Mouse (Mus musculus) liver, embryonic 16.5 days (tissue): ENCODE results near the gene Elf2. TPM values are rescaled to one million over a fixed set of nuclear protein-coding genes. Genes with fewer than 3 reads are reported as not detected.
A peak's percentile ranks its signal among the peaks of the same experiment; 100 is the strongest.

Experiments
- ATAC-seq: fragments of 200-750 bp; cut with Nextera tagmentation; 2 replicates; pipeline ENCODE4 v1.8.0; 2017; ENCODE audit warnings: low read depth, mild to moderate bottlenecking, moderate number of reproducible peaks, moderate library complexity
- H3K27ac ChIP-seq: fragments of 300-500 bp; sonication (generic); 2 replicates; pipeline ENCODE4 v1.5.1; 2014; ENCODE audit warnings: mild to moderate bottlenecking, low read length
- H3K27me3 ChIP-seq: fragments of 300-500 bp; sonication (generic); 2 replicates; pipeline ENCODE4 v1.6.1; 2014; ENCODE audit warnings: low read depth, low read length, mixed read lengths; ENCODE audit not compliant: control insufficient read depth, insufficient read depth
- H3K36me3 ChIP-seq: fragments of 300-500 bp; sonication (generic); 2 replicates; pipeline ENCODE4 v1.6.1; 2014; ENCODE audit warnings: mild to moderate bottlenecking; ENCODE audit not compliant: control insufficient read depth, insufficient read depth
- H3K4me1 ChIP-seq: fragments of 300-500 bp; sonication (generic); 2 replicates; pipeline ENCODE4 v1.6.1; 2014; ENCODE audit warnings: low read depth, low read length, mixed read lengths; ENCODE audit not compliant: control insufficient read depth
- H3K4me2 ChIP-seq: fragments of 300-500 bp; sonication (generic); 2 replicates; pipeline ENCODE4 v1.6.1; 2014; ENCODE audit warnings: low read depth, low read length, mixed read lengths
- H3K4me3 ChIP-seq: fragments of 300-500 bp; sonication (generic); 2 replicates; pipeline ENCODE4 v1.5.1; 2014; ENCODE audit warnings: low read depth, mild to moderate bottlenecking, low read length
- H3K9ac ChIP-seq: fragments of 300-500 bp; sonication (generic); 2 replicates; pipeline ENCODE4 v1.6.1; 2014; ENCODE audit warnings: low read depth, low read length
- H3K9me3 ChIP-seq: fragments of 300-500 bp; sonication (generic); replicated peaks from 2 replicates; pipeline ENCODE4 v1.6.1; 2016; ENCODE audit warnings: low read length; ENCODE audit not compliant: control insufficient read depth
- WGBS: fragments of 180-500 bp; shearing (Covaris S2); extraction: QIAGEN DNeasy Blood & Tissue Kit; methylation state at CpG from one replicate; pipeline ENCODE4 v1.1.7; 2014; ENCODE audit not compliant: insufficient replicate concordance; 5-methylcytosine and 5-hydroxymethylcytosine counted together
- polyA plus RNA-seq: library from polyadenylated mRNA; unstranded; fragments of >200 nt; fragmentation: Nextera tagmentation; extraction: Ambion mirVana; gene quantifications from 2 replicates; pipeline ENCODE4 v1.2.1, GENCODE M21; 2015

Gene Elf2
- polyA plus RNA-seq, 1 experiment from 2014 or later: 19.0 TPM

DNA sequence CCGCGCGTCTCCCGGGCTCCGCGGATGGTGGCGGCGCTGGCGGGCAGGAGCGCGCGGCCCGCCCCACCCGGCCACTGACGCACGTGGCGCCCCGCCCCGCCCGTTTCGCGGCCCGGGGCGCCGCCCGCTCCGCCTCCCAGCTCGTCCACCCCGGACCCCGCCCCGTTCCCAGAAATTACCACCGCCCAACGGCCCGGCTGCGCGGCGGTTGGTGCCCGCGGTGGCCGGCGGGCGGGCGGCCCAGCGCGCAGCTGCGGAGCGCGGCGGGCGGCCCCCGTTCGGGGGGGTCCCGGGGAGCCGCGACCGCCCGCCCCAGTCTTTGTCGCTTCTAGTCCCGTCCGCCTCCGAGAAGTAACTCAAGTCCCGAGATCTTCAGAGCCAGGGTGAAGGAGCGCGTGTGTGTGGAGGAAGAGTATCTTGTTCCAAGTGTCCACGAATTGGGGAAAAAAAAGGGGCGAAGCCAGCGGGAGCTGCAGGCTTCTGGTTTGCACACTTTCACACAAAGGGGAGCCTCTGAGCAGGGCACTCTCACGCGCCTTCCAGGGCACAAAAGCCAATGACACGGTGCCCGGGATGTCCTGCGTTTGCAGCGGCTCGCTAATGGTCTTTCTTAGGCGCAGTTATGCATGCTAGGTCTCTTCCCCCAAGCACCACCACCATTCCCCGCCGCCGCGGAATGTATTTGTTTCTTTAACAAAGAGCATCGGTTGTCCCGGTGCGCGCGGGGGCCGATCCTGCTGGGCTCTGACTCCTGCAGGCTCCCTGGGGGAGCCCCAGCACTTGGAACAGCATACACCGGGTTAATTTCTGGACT, 1.0 kb upstream of the Elf2 start:
- H3K4me3 ChIP-seq: peak overlapping the region; percentile 99
- H3K9ac ChIP-seq: peak overlapping the region; percentile 99
- peak; percentile 82 for ATAC-seq
- no peaks in the 10 kb centered on the region for H3K27me3 ChIP-seq
- no peaks in the 10 kb centered on the region for H3K36me3 ChIP-seq
- H3K4me2 ChIP-seq: peak overlapping the region; percentile 100
- WGBS: under 1% methylated on average over 60 of the region's 86 CpGs
- H3K9me3 ChIP-seq: no peaks in the 10 kb centered on the region
- peaks cover 20% of the 10 kb centered on the region for H3K4me1 ChIP-seq
- H3K27ac ChIP-seq: peak overlapping the region; percentile 99

DNA sequence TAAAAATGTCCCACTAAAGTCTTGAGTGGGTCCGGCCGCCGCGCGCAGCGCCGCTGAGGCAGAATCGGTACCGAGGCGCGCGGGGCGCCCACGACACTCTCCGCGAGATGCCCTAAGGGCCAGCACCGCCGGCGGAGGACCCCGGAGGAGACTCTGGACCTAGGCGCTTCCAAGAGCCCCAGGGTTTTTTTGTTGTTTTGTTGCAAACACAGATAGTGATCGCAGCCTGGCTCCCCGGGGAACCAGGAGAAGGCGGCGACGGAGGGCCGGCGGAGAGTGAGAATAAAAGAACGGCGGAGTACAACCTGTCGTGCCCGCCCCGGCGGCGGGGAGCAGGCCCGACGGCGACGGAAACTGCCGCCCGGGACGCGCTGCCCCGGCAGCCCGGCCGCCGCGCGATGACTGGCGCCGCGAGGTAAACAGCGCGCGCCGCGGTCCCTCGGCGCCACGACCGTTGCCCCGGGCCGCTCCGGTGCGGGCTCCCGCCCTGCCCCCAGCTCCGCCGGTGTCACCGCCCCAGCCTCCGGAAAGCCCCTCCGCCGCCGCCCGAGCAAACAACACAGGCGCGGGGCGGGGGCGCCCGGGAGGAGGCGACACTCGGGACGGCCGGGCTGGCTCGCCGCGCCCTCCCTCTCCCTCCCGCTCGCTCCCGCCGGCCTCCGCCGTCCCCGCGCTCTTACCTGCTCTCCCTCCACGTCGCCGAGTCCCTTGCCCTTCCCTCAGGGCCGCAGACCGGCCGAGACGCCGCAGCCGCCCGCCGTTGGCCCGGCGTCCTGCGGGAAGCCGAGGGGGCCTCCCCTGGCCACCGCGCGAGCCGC, 520 bp downstream of the Elf2 start:
- ATAC-seq: peak; percentile 31
- no peaks in the 10 kb centered on the region for H3K27me3 ChIP-seq
- H3K9me3 ChIP-seq: no peaks in the 10 kb centered on the region
- peak overlapping the region; percentile 100 for H3K4me2 ChIP-seq
- H3K9ac ChIP-seq: peak overlapping the region; percentile 99
- H3K4me1 ChIP-seq: peaks cover 32% of the 10 kb centered on the region
- peak overlapping the region; percentile 99 for H3K27ac ChIP-seq
- no peaks in the 10 kb centered on the region for H3K36me3 ChIP-seq
- under 1% methylated on average over 87 of the region's 113 CpGs for WGBS
- peak overlapping the region; percentile 99 for H3K4me3 ChIP-seq

DNA sequence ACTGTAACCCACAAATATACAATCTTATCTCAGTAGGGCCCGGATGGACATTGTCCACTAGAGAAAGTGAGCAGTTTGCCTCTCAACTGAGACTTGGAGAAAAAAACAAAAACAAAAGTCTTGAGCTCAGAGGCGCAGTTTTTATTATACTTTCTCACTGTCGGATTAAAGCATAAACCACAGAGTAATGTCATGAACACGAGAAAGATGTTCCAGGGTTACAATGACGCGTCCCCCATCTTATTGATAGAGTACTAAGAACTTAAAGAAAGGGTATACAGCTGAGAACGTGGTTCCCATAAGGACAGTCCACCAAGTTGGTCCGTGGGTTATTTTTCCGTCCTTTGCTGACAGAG, 1.1 kb downstream of the Elf2 start:
- peak overlapping the region; percentile 99 for H3K27ac ChIP-seq
- peak overlapping the region; percentile 99 for H3K4me3 ChIP-seq
- no peaks in the 10 kb centered on the region for H3K9me3 ChIP-seq
- H3K9ac ChIP-seq: peak overlapping the region; percentile 99
- ATAC-seq: no peak
- peak overlapping the region; percentile 100 for H3K4me2 ChIP-seq
- no peaks in the 10 kb centered on the region for H3K36me3 ChIP-seq
- 1% methylated on average over 9 of the region's 9 CpGs for WGBS
- peaks cover 35% of the 10 kb centered on the region for H3K4me1 ChIP-seq
- no peaks in the 10 kb centered on the region for H3K27me3 ChIP-seq

DNA sequence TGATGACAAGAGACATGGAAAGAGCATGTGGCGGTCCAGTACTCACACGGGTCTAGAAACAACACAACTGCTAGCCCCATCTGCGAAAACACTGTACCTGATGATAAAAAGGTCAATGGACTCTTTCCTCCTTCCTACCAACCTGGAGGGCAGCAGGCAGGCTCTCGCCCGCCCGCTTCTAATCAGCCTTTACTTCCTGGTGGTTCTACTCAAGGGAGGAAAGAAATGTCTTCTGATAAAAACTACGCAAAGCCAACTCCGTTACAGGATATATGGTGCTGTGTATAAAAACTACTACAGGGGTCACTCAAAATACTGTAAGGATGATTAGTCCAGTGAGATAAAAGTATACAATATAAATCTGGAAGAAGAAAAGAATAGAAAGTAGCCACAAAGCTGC, 5.1 kb downstream of the Elf2 start:
- H3K27ac ChIP-seq: peak overlapping the region; percentile 62
- H3K4me1 ChIP-seq: peaks cover 40% of the 10 kb centered on the region

DNA sequence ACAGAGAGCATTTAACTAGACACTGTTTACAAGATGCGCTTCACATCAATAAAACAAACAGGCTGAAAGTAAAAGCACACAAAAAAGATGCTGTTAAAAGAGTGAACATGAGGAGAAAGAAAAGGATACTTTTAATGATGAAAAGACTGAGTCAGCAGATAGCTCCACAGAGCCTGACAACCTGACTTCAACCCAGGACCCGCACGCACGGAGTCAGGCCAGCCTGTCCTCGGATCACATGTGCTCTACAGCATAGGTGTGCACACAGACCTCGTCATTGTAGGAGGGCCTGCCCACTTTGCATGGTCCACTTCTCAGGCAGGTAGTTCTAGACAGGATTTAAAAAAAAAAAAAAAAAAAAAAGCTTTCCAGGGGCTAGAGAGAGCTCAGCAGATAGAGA, 6.5 kb downstream of the Elf2 start:
- H3K4me2 ChIP-seq: no peak overlapping the region
- no peak overlapping the region for H3K4me3 ChIP-seq
- H3K9me3 ChIP-seq: no peaks in the 10 kb centered on the region
- H3K27ac ChIP-seq: no peak overlapping the region
- no peaks in the 10 kb centered on the region for H3K27me3 ChIP-seq
- no peaks in the 10 kb centered on the region for H3K36me3 ChIP-seq
- peaks cover 44% of the 10 kb centered on the region for H3K4me1 ChIP-seq
- ATAC-seq: no peak
- WGBS: 69% methylated on average over 6 of the region's 6 CpGs
- no peak overlapping the region for H3K9ac ChIP-seq

More for the DNA sequence above, 5.1 kb downstream of the Elf2 start:
- H3K36me3 ChIP-seq: no peaks in the 10 kb centered on the region
- no peak for ATAC-seq
- H3K9me3 ChIP-seq: no peaks in the 10 kb centered on the region
- H3K4me3 ChIP-seq: no peak overlapping the region
- peak overlapping the region; percentile 24; the same call in 1 of the 2 replicates for H3K4me2 ChIP-seq
- H3K27me3 ChIP-seq: no peaks in the 10 kb centered on the region
- no peak overlapping the region for H3K9ac ChIP-seq
- WGBS: 19% methylated on average over 8 of the region's 8 CpGs

DNA sequence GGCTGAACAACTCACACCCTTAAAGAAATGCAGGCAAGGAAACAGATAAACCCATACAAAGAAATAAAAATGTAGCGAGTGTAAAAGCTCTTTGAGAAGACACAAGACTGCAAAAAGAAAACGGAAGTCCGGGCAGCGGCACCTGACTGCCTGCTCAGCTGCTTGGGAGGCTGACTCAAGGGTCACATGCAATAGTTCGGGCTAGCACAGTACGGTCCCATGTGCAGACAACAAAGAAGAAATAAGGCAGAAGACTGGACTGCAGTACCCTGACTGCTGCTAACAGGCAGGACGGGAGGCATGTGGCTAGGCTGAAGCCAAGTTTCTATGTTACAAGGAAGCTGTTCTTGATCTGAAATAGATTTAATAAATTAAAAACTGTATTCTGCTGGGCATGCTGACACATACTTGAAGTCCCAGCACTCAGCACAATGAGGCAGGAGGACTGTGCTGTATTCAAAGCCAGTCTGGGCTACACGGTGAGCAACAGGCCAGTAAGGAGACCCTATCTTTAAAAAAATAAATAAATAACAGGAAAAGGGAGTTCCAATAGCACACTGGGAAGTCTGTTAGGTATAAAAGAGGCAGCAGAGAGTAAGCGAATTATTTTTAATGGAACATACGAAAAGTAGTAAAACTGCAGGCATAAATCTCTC, 7.1 kb downstream of the Elf2 start:
- Histone ChIP-seq H3K9me3 (no peaks in the 10 kb centered on the region), H3K4me2 (peak overlapping the region; percentile 6; the same call in 1 of the 2 replicates), H3K9ac (no peak overlapping the region), H3K27ac (no peak overlapping the region), H3K27me3 (no peaks in the 10 kb centered on the region), H3K4me3 (no peak overlapping the region), H3K36me3 (no peaks in the 10 kb centered on the region), H3K4me1 (peaks cover 40% of the 10 kb centered on the region)
- 0 out of 2 replicates have a peak, but pooled peaks have one; percentile 30 for ATAC-seq
- WGBS: 38% methylated on average over 10 of the region's 10 CpGs

DNA sequence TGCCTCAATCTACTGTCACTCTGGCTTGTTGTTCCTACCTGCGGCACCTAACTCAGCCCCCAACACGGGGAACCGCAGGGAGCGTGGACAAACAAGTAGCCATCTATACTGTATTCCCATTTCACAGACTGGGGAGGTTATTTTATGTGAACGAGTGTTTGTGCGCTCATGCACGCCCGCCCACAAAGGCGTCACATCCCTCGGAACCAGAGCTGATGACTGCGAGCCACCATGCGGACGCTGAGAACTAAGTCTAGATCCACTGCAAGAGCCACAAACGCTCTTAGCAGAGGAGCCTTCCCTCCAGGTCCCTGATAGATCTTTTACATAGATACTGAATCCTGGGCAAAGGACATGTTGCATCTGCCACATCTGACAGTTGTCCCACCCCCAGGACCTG, 10.4 kb downstream of the Elf2 start:
- Histone ChIP-seq H3K27ac (no peak overlapping the region), H3K36me3 (peaks cover 6% of the 10 kb centered on the region), H3K27me3 (no peaks in the 10 kb centered on the region), H3K4me3 (no peak overlapping the region), H3K9ac (no peak overlapping the region), H3K4me2 (no peak overlapping the region), H3K4me1 (peaks cover 19% of the 10 kb centered on the region), H3K9me3 (no peaks in the 10 kb centered on the region)
- WGBS: 84% methylated on average over 14 of the region's 14 CpGs
- ATAC-seq: no peak

DNA sequence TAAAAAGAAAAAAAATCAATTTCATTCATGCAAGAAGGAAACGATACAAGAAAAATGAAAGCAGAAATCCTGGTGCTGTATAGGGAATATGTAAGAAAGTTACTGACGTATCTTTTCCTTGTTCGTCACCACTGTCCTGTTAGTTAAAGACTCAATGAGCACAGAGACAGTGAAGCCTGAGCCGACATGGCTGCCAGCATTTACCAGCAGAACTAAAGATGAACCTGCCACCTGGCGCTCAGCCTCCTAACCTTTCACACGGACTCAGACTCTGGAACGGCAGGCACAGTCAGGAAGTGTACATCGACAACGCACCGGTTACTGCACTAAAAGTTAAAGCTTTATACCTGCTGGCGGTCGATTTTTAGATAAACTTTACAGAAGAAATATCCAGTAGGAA, 11.9 kb downstream of the Elf2 start:
- H3K9me3 ChIP-seq: no peaks in the 10 kb centered on the region
- no peak overlapping the region for H3K4me2 ChIP-seq
- no peaks in the 10 kb centered on the region for H3K27me3 ChIP-seq
- H3K4me1 ChIP-seq: peaks cover 7% of the 10 kb centered on the region
- 92% methylated on average over 12 of the region's 12 CpGs for WGBS
- H3K9ac ChIP-seq: no peak overlapping the region
- ATAC-seq: no peak
- H3K36me3 ChIP-seq: peaks cover 7% of the 10 kb centered on the region
- H3K27ac ChIP-seq: no peak overlapping the region
- H3K4me3 ChIP-seq: no peak overlapping the region
